Mouse (Mus musculus): ENCODE measurements around the gene Dhrs13. TPM values are rescaled to one million over a fixed set of nuclear protein-coding genes. Genes with fewer than 3 reads are reported as not detected.
A peak's percentile ranks its signal among the peaks of the same experiment; 100 is the strongest.

The Dhrs13 gene
- polyA plus RNA-seq, 1 experiment = 3.1 TPM

- peak overlapping the region; percentile 35 for H3K4me3 ChIP-seq (ENCODE audit: extremely low read depth, insufficient read depth, insufficient read length)
- peak overlapping the region; percentile 63 for H3K27ac ChIP-seq (ENCODE audit: insufficient read depth, low read length)
- H3K4me1 ChIP-seq (ENCODE audit: control insufficient read depth, insufficient read depth, insufficient read length) = no peaks in the 10 kb centered on the region
- no peak for DNase-seq (ENCODE audit: low read depth in 1 of 2, low spot score in 2 of 2)
- H3K27me3 ChIP-seq (ENCODE audit: control insufficient read depth, insufficient read depth, low read length) = no peaks in the 10 kb centered on the region
- H3K36me3 ChIP-seq (ENCODE audit: control insufficient read depth, insufficient read depth, low read length) = peaks cover 21% of the 10 kb centered on the region
- TF ChIP-seq CTCF (IDR thresholded peaks at IDR 0.05; ENCODE audit: extremely low read depth, insufficient read depth, insufficient read length, insufficient replicate concordance) (no peak), POLR2A (IDR thresholded peaks at IDR 0.05; ENCODE audit: low read depth, low read length) (no peak)
- WGBS = 54% methylated on average over 6 of the region's 6 CpGs
Observed at GRCm38 (mm10) chr11:78072425-78073130, 40.5 kb downstream of the Dhrs13 start.

GRCm38 (mm10) chr11:78073577-78074276 is 41.6 kb downstream of the Dhrs13 start:
- H3K27me3 ChIP-seq (ENCODE audit: control insufficient read depth, insufficient read depth, low read length) = no peaks in the 10 kb centered on the region
- peak overlapping the region; percentile 33; the same call in 1 of the 2 replicates for H3K27ac ChIP-seq (ENCODE audit: insufficient read depth, low read length)
- H3K4me1 ChIP-seq (ENCODE audit: control insufficient read depth, insufficient read depth, insufficient read length) = no peaks in the 10 kb centered on the region
- WGBS = 92% methylated on average over 9 of the region's 9 CpGs
- no peak for DNase-seq (ENCODE audit: low read depth in 1 of 2, low spot score in 2 of 2)
- TF ChIP-seq POLR2A (IDR thresholded peaks at IDR 0.05; ENCODE audit: low read depth, low read length) (no peak), CTCF (IDR thresholded peaks at IDR 0.05; ENCODE audit: extremely low read depth, insufficient read depth, insufficient read length, insufficient replicate concordance) (no peak)
- peaks cover 23% of the 10 kb centered on the region for H3K36me3 ChIP-seq (ENCODE audit: control insufficient read depth, insufficient read depth, low read length)
- H3K4me3 ChIP-seq (ENCODE audit: extremely low read depth, insufficient read depth, insufficient read length) = no peak overlapping the region

DNA sequence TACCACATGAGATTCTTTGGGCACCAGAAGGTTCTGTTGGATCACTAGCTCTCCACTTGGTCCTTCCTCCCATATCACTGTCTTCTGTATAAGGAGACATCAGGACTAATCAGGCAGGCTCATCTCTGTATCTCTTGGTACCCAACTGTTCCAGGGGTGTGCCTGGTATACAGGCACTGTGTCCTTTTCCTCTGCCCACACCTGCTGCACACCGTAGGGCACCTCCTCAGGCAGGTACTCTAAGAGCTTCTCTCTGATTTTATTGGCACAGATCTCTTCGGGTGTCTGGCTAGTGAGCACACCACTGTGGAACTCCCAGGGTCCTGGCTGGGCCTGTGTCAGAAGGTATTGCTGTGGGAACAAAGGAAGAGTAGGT is 42.2 kb downstream of the Dhrs13 start:
- no peaks in the 10 kb centered on the region for H3K4me1 ChIP-seq (ENCODE audit: control insufficient read depth, insufficient read depth, insufficient read length)
- peaks cover 23% of the 10 kb centered on the region for H3K36me3 ChIP-seq (ENCODE audit: control insufficient read depth, insufficient read depth, low read length)
- TF ChIP-seq CTCF (IDR thresholded peaks at IDR 0.05; ENCODE audit: extremely low read depth, insufficient read depth, insufficient read length, insufficient replicate concordance) (no peak), POLR2A (IDR thresholded peaks at IDR 0.05; ENCODE audit: low read depth, low read length) (no peak)
- H3K27ac ChIP-seq (ENCODE audit: insufficient read depth, low read length) = 0 out of 2 replicates have a peak overlapping the region, but pooled peaks have one; percentile 33
- 85% methylated on average over 2 of the region's 2 CpGs for WGBS
- H3K4me3 ChIP-seq (ENCODE audit: extremely low read depth, insufficient read depth, insufficient read length) = no peak overlapping the region
- no peaks in the 10 kb centered on the region for H3K27me3 ChIP-seq (ENCODE audit: control insufficient read depth, insufficient read depth, low read length)
- DNase-seq (ENCODE audit: low read depth in 1 of 2, low spot score in 2 of 2) = no peak

- Histone ChIP-seq H3K4me1 (ENCODE audit: control insufficient read depth, insufficient read depth, insufficient read length) (no peaks in the 10 kb centered on the region), H3K36me3 (ENCODE audit: control insufficient read depth, insufficient read depth, low read length) (peaks cover 23% of the 10 kb centered on the region), H3K27me3 (ENCODE audit: control insufficient read depth, insufficient read depth, low read length) (no peaks in the 10 kb centered on the region), H3K4me3 (ENCODE audit: extremely low read depth, insufficient read depth, insufficient read length) (no peak overlapping the region; the same call in 1 of the 2 replicates), H3K27ac (ENCODE audit: insufficient read depth, low read length) (no peak overlapping the region; the same call in 1 of the 2 replicates)
- WGBS = 89% methylated on average over 4 of the region's 4 CpGs
- DNase-seq (ENCODE audit: low read depth in 1 of 2, low spot score in 2 of 2) = no peak
- TF ChIP-seq POLR2A (IDR thresholded peaks at IDR 0.05; ENCODE audit: low read depth, low read length) (no peak), CTCF (IDR thresholded peaks at IDR 0.05; ENCODE audit: extremely low read depth, insufficient read depth, insufficient read length, insufficient replicate concordance) (no peak)
Observed at GRCm38 (mm10) chr11:78074666-78075065, 42.6 kb downstream of the Dhrs13 start.

DNA sequence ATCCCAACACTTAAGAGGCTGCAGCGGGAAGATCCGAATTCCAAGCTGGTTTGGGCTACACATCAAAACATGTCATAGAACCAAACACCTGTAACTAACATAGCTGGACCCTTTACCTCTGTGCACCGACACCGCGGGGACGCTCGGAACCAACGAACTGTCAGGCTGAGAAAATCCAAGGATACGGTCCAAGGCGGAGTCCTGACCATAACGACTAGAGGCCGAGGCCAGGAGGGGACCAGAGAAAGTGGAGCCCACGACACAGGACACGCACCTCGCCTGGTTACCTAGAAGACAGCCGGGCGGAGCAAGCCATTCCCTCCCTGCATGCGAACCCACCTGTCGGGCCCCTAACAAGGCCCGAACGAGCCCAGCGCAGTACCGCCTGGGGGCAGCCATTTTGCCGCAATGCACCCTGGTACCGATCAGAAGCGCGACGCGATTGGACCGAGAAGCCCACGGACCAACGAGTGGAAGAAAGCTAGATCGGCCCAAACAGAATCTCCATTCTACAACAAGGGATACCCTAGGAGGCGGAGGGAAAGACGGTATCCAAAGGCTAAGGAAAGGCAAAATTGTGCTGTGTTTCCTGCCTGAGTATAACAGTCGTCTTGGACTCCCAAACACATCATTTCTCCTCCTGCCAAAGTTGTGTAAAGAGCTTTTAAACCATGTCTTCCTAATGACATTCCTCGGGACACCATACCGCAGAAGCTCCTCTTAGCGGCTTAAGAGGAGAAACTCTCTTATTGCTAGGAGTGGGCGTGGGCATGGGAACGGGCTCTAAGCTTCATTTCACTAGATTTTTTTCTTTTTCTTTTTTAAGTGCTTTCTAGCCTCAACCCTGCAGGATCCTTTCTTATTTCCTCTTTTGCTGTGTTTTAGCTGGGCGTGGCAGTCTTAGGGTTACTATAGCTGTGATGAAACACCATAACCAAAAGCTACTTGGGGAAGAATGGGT is 48.2 kb downstream of the Dhrs13 start, which contains the start of gene Eral1:
TSS of gene Eral1 (minus strand) at position 423 of the 961 bp plus-strand sequence.
- H3K4me1 ChIP-seq (ENCODE audit: control insufficient read depth, insufficient read depth, insufficient read length) = peaks cover 3% of the 10 kb centered on the region; the same call in 1 of the 2 replicates
- no peaks in the 10 kb centered on the region for H3K27me3 ChIP-seq (ENCODE audit: control insufficient read depth, insufficient read depth, low read length)
- TF ChIP-seq POLR2A (IDR thresholded peaks at IDR 0.05; ENCODE audit: low read depth, low read length) = peak; percentile 66
- no peak for TF ChIP-seq CTCF (IDR thresholded peaks at IDR 0.05; ENCODE audit: extremely low read depth, insufficient read depth, insufficient read length, insufficient replicate concordance)
- peak within 1 kb of the TSS; percentile 89 for H3K4me3 ChIP-seq (ENCODE audit: extremely low read depth, insufficient read depth, insufficient read length)
- WGBS = 1% methylated on average over 42 of the region's 42 CpGs
- peak; percentile 51 to 71 for DNase-seq (ENCODE audit: low read depth in 1 of 2, low spot score in 2 of 2)
- peak within 1 kb of the TSS; percentile 23 for H3K27ac ChIP-seq (ENCODE audit: insufficient read depth, low read length)
- peaks cover 4% of the 10 kb centered on the region for H3K36me3 ChIP-seq (ENCODE audit: control insufficient read depth, insufficient read depth, low read length)

GRCm38 (mm10) chr11:78083595-78083994 is 51.5 kb downstream of the Dhrs13 start:
- Histone ChIP-seq H3K4me1 (ENCODE audit: control insufficient read depth, insufficient read depth, insufficient read length) (peaks cover 3% of the 10 kb centered on the region; the same call in 1 of the 2 replicates), H3K27me3 (ENCODE audit: control insufficient read depth, insufficient read depth, low read length) (no peaks in the 10 kb centered on the region), H3K36me3 (ENCODE audit: control insufficient read depth, insufficient read depth, low read length) (no peaks in the 10 kb centered on the region), H3K4me3 (ENCODE audit: extremely low read depth, insufficient read depth, insufficient read length) (no peak overlapping the region), H3K27ac (ENCODE audit: insufficient read depth, low read length) (no peak overlapping the region)
- DNase-seq (ENCODE audit: low read depth in 1 of 2, low spot score in 2 of 2) = no peak
- WGBS = 20% methylated on average over 1 of the region's 1 CpGs
- TF ChIP-seq POLR2A (IDR thresholded peaks at IDR 0.05; ENCODE audit: low read depth, low read length) = no peak
- no peak for TF ChIP-seq CTCF (IDR thresholded peaks at IDR 0.05; ENCODE audit: extremely low read depth, insufficient read depth, insufficient read length, insufficient replicate concordance)
